Mouse (Mus musculus) right cerebral cortex, postnatal 14 days (tissue): Measurements from ENCODE around the gene Olfr366.
"Not testable (repeated sequence)": the region's sequence is repeated elsewhere in the genome, so short reads cannot be mapped to it uniquely, and the experiment has no call there.

Experiments
- DNase-seq: peaks from one replicate; pipeline ENCODE4 v3.0.0; 2022

Gene Olfr366

DNA sequence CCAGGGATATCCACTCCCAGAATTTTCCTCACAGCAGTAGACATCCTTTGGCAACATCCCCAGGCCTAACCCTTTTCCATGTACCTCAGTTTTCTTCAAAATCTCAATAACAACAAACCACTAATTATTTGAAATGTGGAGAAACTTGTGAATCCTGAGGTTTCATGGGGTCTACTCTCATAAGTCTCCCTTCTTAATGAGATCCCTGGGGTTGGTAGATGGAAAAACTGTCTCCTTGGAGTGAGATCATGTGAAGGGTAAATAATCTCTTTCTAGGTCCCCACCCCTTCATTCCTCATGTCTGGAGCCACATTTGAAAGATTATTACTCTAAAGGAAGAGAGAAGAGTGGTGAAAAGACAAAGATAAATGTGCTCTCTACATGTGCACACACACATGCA is at the start of gene Olfr366:
TSS of gene Olfr366 (plus strand) at position 301 of the 400 bp plus-strand sequence.
- no peak for DNase-seq

GRCm38 (mm10) chr2:37187898-37188297 is 23.5 kb upstream of the Olfr366 start, which contains the start of gene Olfr365:
Gene Olfr365 (plus strand): TSS chr2:37188198.
- DNase-seq, result no peak

DNA sequence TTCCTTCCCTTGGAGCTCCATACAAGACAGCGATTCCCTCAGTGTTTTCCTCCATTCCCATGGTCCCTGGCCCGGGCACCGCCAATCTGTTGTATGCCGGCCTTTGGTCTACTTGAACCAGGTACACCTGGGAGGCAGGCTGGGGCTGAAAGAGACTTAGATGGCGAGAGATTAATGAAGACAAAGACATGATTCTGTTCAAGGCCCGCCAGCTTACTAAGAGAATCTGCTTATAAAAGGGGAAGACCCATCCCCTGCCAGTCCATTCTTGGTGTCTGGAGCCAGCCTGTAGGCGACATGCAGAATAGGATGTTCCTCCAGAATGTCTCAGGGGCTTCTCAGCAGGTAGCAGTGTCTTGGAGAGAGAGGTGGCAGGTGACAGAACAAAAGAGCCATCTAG is 50.4 kb downstream of the Olfr366 start:
- not testable (repeated sequence) for DNase-seq
